Mouse (Mus musculus) gastrocnemius, postnatal 10 days (tissue): ENCODE results near the gene Tex44. TPM values are rescaled to one million over a fixed set of nuclear protein-coding genes. Genes with fewer than 3 reads are reported as not detected.
A peak's percentile ranks its signal among the peaks of the same experiment; 100 is the strongest.

Source experiments
- DNase-seq: peaks from one replicate; pipeline ENCODE4 v3.0.0; 2021; ENCODE audit warnings: mixed read lengths
- total RNA-seq, 2 experiments: library from RNA; stranded (reverse); gene quantifications; 2 replicates each; pipeline ENCODE4 v1.2.3; 2021

The Tex44 gene
- total RNA-seq, 2 experiments from 2014 or later: not detected

DNA sequence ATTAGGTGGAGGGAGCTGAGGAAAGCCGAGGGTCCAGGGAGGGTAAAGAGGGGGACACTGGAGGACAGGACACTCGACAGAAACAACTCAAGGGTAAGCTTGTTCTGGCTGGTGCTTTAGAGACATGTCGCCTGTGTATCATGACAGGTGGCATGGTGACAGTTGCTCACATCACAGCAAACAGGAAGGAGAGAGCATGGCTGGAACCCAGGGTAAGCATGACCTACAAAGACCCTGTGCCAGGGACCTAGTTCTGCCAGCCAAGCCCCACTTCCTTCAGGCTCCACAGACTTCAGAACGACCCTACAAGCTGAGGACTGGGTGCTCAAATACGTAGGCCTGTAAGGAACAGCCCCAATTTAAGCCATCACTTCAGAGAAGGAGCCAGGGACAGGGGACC lies 2.2 kb upstream of the Tex44 start:
- no peak for DNase-seq

DNA sequence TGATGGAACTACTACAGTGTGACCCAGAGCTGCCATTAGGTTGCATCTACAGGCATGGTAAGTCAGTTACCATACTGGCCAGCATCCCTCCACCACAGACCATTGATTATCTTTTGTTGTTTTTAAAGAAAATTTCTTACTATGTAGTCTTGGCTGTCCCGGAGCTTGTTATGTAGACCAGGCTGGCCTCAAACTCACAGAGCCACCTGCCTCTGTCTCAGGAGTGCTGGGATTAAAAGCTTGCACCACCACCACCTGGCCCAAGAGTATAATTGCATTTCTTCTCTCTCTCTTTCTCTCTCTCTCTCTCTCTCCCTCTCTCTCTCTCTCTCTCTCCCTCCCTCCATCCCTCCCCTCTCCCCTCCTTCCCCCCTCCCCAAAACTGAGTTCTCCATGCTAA lies 1.8 kb upstream of the Tex44 start:
- no peak for DNase-seq

DNA sequence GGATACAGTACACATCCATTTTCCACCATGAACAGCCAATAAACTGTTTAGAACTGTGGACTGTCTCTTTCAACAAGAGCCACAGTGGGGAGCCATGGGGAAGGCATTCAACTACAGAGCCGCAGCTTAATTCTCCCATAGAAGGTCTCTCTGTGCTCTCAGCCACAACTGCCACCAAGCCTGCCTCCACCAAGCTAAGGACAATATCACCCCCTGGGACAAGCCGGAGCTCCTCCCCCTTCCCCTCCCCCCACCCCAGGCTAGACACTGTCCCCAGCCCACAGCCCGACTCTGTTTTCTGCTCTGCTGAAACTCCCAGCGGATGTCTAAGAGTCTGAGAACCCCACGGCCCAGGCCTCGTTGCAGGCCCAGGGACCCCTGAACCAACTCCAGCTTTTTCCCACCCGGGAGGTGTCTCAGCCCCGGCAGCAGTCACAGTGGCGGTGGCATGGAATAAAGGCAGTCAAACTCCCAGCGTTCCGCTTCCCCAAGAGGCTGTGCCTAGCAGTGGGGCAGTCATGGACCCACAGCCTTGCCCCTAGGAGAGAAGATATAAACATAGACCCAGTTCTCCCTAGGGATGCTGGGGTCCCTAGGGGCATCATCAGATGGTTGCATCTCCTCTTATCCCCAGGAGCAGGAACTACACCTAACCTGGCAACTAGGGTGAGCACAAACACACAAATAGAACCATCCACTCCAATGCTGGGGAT lies 1.1 kb upstream of the Tex44 start:
- no peak for DNase-seq

DNA sequence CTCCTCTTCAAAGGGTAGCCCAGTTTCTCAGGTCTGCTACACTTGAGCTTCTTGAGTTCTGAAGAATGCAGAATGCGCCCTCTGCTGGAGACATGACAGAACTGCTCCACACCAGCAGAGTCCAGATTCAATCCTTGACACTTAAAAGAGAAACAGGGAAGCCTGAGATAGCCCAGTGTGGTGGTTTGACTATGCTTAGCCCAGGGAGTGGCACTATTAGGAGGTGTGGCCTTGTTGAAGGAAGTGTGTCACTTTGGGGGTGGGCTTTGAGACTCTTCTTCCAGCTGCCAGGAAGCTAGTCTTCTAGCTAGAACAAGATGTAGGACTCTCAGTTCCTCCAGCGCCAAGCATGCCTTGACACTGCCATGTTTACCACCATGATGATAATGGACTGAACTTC lies 3.9 kb downstream of the Tex44 start:
- DNase-seq: peak; percentile 70

DNA sequence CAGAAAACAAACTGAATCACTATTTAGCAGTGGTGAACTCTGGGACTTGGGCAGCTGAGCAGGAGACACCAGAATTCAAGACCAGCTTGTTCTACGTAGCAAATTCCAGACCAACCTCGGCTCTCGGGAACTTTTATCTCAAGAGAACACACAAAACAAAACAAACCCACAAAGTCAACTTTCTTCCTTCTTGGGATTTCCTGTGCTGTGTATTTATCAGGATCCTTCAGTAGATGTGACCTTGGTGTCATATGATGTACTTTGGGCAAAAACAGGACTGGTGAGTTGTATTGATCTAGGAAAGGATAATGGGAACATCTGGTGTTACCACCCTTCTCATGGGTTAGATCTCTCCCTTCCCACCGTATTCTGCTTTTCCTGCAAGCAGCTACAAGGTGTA lies 6.6 kb downstream of the Tex44 start:
- no peak for DNase-seq

DNA sequence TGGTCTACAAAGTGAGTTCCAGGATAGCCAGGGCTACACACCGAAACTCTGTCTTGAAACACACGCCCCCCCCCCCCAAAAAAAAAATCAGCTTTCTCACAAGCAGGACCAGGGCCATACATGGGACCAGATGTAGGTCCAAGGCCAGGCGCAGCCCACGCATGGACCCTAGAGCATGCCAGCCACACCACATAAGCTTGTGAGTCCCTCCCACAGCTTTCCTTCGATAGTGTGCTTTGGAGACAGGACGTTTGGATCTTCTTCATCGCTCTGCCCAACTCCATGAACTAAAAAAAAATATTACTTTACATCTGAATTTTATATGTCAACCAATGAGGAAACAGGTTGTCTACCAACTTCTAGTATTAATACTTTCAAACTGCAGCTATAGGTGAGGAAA lies 7.2 kb downstream of the Tex44 start:
- DNase-seq: no peak

DNA sequence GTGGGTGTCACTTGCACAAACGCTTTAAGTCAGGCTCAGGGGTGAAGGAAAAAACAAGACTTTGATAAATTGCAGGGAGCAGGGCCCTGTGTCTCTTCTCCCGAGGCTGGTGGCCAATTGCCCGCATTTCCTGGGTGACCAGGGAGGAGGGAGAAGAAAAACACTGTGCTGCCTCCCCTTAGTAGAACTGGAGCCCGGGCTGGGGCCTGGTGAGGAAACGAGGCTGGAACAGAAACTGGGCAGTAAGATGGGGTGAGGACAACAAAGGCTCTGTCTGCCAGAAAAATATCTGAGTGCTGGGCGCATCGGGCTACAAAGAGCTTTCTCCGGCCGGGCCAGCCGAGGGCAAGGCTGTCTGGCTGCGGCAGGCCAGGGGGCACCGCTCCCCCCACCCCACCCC lies 7.9 kb downstream of the Tex44 start:
- peak; percentile 64 for DNase-seq

DNA sequence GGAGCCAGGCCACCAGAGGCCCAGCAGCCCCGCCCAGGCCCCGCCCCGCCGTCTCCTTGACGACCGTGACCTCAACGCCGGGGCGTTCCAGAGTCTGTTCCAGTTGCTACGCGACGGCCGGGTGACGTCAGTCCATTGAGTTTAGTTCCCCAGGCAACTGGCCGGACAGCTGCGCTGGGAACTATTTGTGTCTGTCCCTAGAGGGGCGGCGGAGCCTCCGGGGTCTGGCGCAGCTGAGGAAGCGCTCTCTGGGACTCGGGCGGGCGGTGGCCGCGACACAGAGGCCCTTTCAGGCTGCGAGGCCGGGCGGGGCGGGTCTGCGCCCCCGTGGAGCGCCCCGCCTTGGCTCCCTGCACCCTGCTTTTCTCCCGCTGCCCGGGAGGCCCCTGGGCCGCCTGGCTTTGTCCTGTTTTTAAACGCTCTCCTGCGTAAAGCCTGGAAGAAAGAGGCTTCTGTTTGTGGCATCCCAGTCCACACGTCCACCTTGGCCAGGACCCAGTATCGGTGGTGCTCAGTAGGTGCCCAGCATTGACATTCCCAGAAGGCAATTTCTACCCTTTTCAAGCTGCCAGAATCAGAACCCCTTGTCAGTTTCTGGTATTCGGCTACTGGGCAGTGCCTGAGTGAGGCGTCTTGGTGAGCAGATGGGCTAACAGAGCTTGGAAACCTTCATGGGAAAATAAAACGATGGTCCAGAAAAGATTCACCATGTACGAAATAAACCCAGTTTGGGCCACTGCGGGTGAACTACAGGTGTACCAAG lies 8.5 kb downstream of the Tex44 start:
- peak; percentile 99 for DNase-seq

DNA sequence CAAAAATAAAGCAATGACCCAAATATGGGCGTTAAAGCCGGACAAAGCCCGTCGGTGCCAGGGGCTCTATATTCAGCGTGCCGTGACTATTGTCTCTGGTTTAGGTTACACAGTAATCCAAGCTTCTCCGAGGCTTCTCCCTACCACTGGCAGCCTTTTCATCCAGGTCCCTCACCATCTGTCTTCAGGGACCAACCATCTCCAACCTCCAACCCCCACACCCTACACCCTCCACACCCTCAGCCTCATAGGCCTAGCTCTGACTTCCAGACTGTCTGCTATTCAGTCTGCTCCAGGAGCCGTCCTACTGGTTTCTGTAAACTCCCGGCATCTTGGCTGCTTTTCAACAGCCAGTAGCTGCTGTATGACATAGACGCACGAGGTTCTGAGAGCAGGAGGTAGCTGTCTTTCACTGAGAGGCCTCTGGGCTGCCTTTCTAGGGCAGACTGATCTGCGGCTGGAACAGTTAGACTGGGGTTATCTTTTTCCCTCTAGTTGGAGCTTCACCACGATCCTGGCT lies 9.2 kb downstream of the Tex44 start:
- peak; percentile 52 for DNase-seq

DNA sequence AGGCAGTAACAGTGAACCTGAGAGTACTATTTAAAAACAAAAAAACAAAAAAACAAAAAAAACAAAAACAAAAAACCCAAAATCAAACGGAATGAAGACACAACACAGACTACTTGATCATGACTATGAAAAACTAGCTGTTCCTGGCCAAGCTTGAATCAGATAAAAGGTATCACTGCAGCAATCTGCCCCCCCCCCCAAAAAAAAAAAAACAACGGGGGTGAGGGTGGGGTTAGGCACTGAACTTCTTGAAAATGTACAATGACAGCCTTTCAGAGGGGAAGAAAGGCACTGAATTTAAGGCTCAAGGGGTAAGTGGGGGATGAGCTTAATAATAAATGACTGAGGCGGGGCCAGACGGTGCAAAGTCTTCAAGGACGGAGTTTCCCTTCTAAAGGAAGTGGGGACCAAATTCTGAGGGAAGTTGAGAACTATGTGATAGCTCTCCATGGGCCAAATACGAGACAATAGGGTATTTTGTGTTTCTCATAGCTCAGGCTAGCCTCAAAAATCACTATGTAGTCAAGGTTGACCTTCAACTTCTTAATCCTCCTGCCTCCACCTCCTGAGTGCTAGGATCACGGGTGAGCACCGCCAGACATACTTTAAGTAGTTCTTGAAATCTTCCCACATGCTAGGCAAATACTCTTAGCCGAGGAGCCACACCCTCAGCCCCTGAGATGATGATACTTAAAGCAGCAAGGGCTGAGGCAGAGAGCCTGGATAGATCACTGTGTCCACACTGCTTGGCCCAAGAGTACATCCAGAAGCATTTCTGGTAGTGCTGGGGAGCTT lies 11.3 kb downstream of the Tex44 start:
- no peak for DNase-seq

DNA sequence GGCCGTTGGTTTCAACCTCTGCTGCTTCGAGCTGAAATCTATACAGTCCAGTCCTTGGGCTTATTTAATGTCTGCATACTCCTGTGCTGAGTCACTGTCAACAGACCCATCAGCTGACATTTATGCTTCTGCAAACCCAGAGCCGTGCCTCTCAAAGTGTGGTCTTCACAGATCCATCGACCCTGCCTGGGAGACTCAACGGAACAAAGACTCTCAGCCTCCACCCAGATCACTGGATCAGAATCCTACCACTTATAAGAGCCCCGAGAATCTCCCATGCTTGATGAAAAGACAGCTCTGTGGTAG lies 11.8 kb downstream of the Tex44 start:
- no peak for DNase-seq

DNA sequence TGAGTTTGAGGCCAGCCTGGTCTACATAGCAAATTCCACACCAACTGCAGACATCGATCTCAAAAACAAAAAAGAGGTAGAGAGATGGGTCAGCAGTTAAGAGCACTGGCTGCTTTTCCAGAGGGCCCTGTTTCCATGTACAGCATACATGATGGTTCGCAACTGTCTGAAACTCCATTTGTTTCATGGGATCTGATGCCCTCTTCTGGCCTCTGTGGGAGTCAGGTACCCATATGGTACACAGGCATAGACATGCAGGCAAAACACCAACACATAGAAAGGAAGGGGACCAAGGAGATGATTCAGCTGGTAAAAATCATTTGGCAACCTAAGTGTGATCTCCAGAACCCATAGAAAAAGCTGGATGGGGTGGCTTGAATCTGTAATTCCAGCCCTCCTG lies 12.4 kb downstream of the Tex44 start:
- DNase-seq: no peak

DNA sequence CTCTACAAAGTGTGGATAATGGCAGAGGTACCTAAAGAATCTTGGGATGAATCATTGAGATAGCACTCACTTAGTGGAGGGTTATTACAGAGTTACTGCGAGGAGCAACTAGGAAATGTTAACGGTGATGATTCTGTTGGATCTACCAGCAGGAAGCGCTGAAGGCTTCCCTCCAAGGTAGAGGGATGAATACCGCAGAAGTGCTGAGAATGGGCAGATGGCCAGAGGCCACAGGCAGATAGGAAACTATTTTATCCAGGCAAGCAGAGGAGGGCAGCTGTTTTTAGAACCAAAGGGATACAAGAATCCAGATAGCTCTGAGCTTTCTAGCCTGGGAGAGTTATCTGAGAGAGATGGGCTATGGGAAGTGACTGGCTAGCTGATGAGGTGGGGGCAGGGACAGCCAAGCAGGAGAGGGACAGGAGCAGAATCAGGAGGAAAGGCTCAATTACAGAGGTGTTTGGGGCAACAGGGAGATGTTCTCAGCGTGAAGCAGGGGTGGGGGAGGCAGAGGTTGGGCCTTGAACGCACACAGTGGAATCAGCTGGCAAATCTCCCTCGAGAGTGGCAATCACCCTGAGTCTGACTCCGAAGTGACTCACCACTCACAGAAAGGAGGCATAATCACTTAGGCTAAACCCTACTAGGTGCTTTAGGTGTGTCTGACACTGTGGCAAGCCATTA lies 13.5 kb downstream of the Tex44 start:
- no peak for DNase-seq

DNA sequence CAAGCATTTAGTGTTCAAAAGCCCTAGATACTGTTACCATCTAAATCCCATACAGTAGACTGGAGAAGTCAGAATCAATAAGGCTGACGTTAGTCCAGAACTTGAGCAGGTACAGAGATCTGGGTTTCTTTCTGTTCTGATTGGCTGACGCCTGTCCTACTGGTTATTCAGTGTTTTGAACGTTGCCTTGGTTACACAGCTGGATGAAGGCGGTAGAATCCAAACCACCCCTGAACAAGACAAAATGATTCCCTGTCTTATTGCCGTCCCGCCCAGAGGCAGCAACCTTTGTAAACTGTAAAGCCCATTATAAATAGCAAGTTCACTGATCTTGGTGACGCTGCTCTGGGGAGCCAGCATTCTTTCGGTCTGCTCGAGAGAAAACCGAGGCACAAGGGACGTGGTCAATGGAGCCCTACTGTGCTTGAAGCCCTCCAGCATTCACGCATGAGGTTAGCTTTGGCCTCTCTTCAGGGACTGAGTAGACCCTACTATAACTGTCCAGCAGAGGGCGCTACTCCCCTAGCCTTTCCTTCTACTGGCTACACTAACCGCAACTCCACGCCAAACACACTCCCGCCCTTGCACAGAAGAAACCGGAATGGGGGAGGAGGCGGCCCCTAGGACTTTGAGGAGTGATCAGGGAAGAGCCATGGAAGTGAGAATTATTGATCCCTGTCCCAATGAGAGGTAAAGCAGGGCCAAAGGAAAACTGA lies 14.2 kb downstream of the Tex44 start:
- DNase-seq: peak; percentile 96

DNA sequence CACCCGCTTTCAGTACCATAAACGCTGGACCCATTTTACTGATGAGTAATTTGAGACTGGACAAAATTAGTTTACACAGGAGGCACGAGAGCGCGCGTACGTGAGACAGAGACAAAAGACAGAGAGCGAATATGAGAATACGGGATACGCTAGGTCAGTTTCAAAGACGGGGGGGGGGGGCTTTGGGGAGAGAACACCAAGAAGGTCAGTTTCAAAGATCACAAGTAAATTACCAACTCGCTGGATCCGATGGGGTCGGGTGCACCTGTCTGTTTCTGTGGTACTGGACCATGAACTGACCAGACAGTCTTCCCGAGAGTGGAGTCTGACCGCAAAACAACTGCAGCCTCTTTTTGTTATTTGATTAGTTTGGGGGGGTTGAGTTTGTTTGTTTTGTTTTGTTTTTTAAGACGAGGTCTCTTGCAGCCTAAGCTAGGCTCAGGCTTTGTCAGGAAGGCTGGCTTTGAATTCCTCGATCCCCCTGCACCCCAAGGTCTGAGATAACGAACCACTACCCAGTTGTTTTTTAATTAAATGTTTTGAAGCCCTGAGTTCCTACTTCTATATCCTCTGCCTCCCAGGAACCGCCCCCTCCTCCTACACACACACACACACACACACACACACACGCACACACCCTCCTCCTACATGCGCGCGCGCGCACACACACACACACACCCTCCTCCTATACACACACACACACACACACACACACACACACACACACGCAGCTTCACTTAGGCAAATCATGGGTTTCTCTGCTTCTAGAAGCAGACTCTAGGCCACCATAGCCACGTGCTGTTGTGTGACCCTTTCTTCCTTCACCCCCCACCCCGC lies 15.0 kb downstream of the Tex44 start:
- DNase-seq: peak; percentile 46

DNA sequence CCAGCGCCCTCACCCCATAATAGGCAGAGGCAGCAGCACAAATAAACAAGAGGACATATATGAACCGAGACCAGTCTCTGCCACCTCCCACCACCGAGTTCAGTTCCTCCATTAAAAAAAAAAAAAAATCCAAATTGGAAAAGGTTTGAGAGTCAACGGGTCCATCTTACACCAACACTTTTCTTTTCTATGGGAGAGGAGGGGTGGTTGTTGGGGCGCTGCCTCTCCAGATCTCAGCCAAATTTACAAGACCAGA lies 15.5 kb downstream of the Tex44 start:
- DNase-seq: no peak

DNA sequence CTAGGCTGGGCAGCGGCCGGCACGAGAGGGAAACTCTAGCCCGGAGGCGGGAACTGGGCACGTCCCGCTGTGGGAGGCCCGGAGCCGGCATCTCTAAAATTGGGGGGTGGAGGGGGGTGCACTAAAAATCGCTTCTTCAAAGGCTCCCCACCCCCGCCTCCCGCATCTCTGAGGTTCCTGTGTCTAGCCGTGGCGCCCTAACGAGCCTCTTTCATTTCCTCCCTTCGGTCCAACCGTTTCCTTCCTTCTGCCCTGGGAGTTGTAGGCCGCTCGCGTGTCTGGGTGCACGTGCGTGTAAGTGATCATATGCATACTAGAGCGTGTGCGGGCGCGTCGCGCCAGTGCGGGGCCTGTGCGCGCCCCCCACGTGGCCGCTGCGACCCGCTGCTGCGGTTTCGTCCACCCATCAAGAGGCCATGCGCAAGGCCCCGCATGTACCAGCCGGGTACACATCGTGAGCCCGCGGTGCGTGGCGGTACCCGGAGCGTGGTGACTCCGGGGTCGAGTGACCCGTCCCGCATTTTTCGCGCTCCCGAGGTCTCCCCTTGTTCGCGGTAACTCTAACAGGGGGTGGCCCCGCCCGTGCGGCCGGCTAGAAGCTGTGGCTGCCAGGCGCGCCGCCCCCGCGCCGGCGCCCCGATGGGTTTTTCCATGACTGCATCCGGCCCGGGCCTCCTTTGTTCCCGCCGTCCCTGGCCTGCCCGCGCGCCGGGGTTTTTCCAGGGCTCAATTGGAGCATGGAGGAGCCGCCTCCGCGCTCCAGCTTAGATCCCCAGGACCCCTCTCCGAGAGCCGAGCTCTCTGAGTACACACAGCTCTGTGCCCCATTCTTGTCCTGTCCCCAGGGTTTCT lies 16.1 kb downstream of the Tex44 start:
- peak; percentile 88 for DNase-seq

DNA sequence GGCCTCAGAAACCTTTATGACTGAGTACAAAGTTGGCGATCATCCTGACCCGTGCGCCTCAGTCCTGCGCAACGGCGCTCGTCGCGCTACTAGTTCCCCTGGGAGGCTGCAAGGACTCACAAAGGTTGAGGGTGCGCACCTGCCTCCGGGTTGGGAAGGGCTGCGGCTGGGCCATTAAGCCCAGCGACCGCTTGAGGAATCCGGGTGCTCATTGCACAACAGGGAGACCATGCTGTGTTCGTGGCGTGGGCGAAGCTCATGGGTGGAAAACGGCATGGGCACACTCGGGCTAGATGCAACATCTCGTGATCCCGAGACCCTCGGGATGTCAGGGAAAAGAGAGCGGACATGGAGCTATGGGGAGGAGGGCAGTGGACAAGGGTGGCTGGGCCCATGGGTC lies 16.7 kb downstream of the Tex44 start:
- no peak for DNase-seq

DNA sequence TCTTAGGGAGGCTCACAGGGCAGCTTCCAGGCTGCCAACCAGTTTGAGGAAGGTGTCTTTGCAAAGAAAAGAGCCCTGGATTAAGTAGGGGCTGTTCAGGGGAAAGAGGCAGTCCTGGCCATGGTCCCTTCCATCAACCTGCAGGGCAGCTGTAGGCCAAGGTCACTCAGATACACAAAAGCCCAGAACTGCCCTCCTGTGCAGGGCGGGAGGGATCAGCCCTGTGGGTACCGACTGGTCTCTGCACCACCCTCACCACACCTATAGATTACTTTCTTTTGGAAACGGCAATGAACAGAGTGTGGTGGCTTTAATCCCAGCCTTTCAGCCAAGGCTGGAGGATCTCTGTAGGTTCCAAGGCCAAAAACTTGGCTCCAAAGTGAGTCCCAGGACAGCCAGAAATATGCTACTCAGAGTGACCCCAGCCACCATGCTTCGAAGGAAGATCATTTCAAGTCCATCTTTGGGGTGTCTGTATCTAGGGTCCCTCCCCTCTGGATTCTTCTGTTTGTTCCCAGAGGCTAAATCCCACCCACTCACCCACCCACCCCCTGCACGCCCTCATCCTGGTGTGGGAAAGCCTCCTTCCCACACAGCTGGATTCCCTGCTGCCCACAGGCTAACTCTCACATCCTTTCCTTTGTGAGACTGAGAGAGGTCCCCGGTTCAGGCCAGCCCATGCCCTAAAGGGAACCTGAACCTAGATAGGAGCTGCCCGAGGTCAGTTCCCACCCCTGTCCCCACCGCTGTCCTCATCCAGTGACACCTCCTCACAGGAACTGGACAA lies 17.4 kb downstream of the Tex44 start:
- DNase-seq: no peak
